Mouse (Mus musculus) stomach, postnatal 0 days (tissue): ENCODE measurements at regions not wholly inside any gene's neighbourhood (a gene's known extent, or its start where the extent isn't known, plus 50 kb on each side); places are given as distances from the start of the nearest gene placed in this dataset.

Experiments used
- CTCF ChIP-seq: IDR thresholded peaks from 2 replicates; pipeline ENCODE4 v1.5.1; 2016; ENCODE audit warnings: antibody characterized with exemption, low read depth, mild to moderate bottlenecking, moderate library complexity
- EP300 ChIP-seq: optimal IDR thresholded peaks from 2 replicates; pipeline ENCODE3; 2016; ENCODE audit warnings: antibody characterized with exemption

DNA sequence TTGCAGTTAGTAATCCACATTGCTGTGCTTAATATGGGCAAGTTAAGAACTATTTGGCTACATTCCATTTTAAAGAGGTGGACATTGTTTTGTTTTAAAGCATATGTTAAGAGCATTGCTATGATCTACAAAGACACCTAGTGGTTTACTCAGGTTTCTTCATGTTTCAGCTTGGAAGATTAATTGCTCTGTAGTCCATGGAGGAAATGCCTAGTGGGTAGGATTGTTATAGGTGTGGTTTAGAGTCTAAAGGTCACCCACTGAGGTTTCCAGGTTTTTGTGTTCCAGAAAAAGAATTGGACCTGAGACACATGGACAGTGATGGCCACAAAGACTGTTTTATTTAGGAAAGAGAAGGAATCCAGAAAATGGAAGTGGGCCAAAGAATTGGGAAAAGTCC lies 65.6 kb upstream of the Efcab1 start:
- TF ChIP-seq CTCF (peak; percentile 30; the same call in 1 of the 2 replicates), EP300 (no peak)
